Mouse (Mus musculus): ENCODE measurements around the gene Neurl4. TPM values are rescaled to one million over a fixed set of nuclear protein-coding genes. Genes with fewer than 3 reads are reported as not detected.
A peak's percentile ranks its signal among the peaks of the same experiment; 100 is the strongest.
"Not testable (repeated sequence)": the region's sequence is repeated elsewhere in the genome, so short reads cannot be mapped to it uniquely, and the experiment has no call there.

The Neurl4 gene
- polyA plus RNA-seq (2011; ENCODE audit: insufficient read depth, insufficient read length, low replicate concordance, missing spikeins), result 25.7 and 38.2 TPM in 2 replicates

DNA sequence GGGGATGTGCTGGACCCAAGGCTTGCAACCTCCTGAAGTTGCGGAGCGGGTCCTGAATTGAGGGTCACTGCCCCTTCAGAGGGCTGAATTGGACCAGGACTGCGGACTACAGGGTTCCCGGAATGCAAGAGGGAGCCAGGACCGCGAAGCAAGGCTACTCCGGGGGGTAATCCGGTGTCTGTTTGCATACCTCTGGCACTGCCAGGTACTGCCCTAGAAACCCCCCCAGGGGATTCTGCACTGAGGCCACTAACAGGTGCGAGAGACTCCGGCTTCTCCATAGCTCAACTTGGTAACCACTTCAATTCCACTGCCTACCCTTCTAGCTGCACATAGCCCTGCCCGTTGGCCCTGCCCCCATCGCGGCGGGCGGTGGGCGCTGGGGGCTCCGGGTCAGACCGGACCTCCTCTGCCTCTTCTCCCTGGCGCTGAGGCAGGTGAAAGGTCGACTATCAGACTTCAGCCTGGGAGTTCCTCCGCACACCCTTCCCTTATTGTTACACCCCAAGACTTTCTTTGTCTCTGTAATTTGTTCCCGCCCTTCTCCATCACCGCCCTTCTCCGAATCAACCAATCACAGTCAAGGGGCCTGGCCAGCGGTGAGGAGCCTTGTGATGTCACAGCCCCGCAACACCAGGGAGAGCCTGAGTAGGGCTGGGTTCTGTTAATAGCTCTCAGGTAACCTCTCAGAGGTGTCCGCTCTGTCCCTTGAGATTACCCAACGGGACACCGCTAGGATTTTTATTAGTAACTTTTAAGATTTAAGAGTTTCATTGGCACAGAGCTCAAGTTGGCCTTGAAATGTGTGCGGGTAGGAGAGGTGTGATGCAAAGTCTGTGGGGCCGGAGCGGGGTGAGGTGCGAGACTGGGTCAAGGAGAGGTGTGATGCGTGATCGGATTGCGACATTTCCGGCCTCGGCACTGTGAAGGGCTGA lies at the start of gene Neurl4, which contains the start of gene 2810408A11Rik:
TSS of gene Neurl4 (plus strand) at position 602 of the 935 bp plus-strand sequence.
TSS of gene 2810408A11Rik (minus strand) at position 517 of the 935 bp plus-strand sequence.
- peak within 1 kb of the TSS; percentile 73 for H3K27ac ChIP-seq (ENCODE audit: control insufficient read depth, insufficient read depth, low read depth, low read length, poor library complexity)
- H3K4me1 ChIP-seq (ENCODE audit: control insufficient read depth, insufficient read depth, low read length), result peaks cover 1% of the 10 kb centered on the region; the same call in 1 of the 2 replicates
- TF ChIP-seq POLR2A (IDR thresholded peaks at IDR 0.05; ENCODE audit: borderline replicate concordance, control insufficient read depth, low read depth, low read length), result peak; percentile 59
- no peak for TF ChIP-seq CTCF (IDR thresholded peaks at IDR 0.05; ENCODE audit: control insufficient read depth, insufficient read depth, low read length)
- H3K4me3 ChIP-seq (replicated peaks; ENCODE audit: control insufficient read depth, low read depth, low read length), result peak within 1 kb of the TSS; percentile 88
- WGBS, result under 1% methylated on average over 38 of the region's 38 CpGs

DNA sequence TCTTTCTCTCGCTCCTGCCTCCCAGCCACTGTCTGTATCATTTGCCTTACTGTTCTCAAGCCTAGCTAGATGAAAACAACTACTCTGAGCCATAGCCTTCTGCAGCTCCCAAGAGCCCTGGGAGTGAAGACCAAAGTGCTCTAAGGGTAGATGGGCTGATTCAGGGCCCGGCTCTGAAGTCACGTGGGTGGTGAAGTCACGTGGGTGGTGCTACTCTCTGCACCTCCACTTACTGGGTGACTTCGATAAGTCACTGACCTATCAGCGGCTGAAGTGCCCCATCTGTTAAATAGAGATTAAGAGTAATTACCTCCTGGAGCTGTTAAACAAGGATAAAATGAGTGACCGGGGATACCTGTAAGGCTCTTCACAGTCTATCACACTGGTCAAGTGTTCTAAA lies 46.9 kb upstream of the Neurl4 start:
- peak overlapping the region; percentile 86 for H3K27ac ChIP-seq (ENCODE audit: control insufficient read depth, insufficient read depth, low read depth, low read length, poor library complexity)
- peak overlapping the region; percentile 15 for H3K4me3 ChIP-seq (replicated peaks; ENCODE audit: control insufficient read depth, low read depth, low read length)
- 20% methylated on average over 7 of the region's 7 CpGs for WGBS

DNA sequence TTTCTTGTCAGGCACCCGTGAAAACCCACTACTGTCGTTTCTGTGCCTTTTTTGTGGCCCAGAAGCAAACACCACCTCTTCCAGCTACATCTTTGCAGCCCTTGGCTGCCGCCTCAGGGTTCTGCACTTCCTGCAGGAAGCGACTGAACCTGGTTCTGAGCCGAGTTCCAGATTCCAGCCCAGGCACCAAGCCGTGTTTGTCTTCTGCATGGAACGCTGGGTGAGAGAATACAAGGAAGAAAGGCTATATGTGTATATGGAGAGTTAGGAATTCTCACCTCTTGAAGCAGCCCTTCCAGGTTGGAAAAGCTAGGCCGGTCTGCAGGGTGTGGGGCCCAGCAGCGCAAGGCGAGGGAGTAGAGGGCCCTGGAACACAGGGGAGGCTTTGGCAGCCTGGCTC lies 46.2 kb upstream of the Neurl4 start:
- H3K4me1 ChIP-seq (ENCODE audit: control insufficient read depth, insufficient read depth, low read length), result peaks cover 13% of the 10 kb centered on the region
- TF ChIP-seq POLR2A (IDR thresholded peaks at IDR 0.05; ENCODE audit: borderline replicate concordance, control insufficient read depth, low read depth, low read length) (no peak), CTCF (IDR thresholded peaks at IDR 0.05; ENCODE audit: control insufficient read depth, insufficient read depth, low read length) (no peak)
- WGBS, result 45% methylated on average over 10 of the region's 10 CpGs
- peak overlapping the region; percentile 86 for H3K27ac ChIP-seq (ENCODE audit: control insufficient read depth, insufficient read depth, low read depth, low read length, poor library complexity)
- H3K4me3 ChIP-seq (replicated peaks; ENCODE audit: control insufficient read depth, low read depth, low read length), result no peak overlapping the region

More for the DNA sequence above, 46.9 kb upstream of the Neurl4 start:
- H3K4me1 ChIP-seq (ENCODE audit: control insufficient read depth, insufficient read depth, low read length), result peaks cover 18% of the 10 kb centered on the region
- TF ChIP-seq CTCF (IDR thresholded peaks at IDR 0.05; ENCODE audit: control insufficient read depth, insufficient read depth, low read length), result no peak

GRCm38 (mm10) chr11:69855347-69855746 lies 45.5 kb upstream of the Neurl4 start:
- 30% methylated on average over 16 of the region's 16 CpGs for WGBS
- H3K4me3 ChIP-seq (replicated peaks; ENCODE audit: control insufficient read depth, low read depth, low read length), result no peak overlapping the region
- H3K27ac ChIP-seq (ENCODE audit: control insufficient read depth, insufficient read depth, low read depth, low read length, poor library complexity), result peak overlapping the region; percentile 86; the same call in 1 of the 2 replicates
- TF ChIP-seq CTCF (IDR thresholded peaks at IDR 0.05; ENCODE audit: control insufficient read depth, insufficient read depth, low read length) (peak; percentile 57), POLR2A (IDR thresholded peaks at IDR 0.05; ENCODE audit: borderline replicate concordance, control insufficient read depth, low read depth, low read length) (no peak)
- H3K4me1 ChIP-seq (ENCODE audit: control insufficient read depth, insufficient read depth, low read length), result peaks cover 7% of the 10 kb centered on the region

GRCm38 (mm10) chr11:69858113-69858998 lies 42.5 kb upstream of the Neurl4 start, which contains the start of gene Tnk1:
Tnk1 (minus strand) TSS chr11:69858730.
- H3K4me3 ChIP-seq (replicated peaks; ENCODE audit: control insufficient read depth, low read depth, low read length), result no peak within 1 kb of the TSS
- TF ChIP-seq POLR2A (IDR thresholded peaks at IDR 0.05; ENCODE audit: borderline replicate concordance, control insufficient read depth, low read depth, low read length) (no peak), CTCF (IDR thresholded peaks at IDR 0.05; ENCODE audit: control insufficient read depth, insufficient read depth, low read length) (no peak)
- H3K4me1 ChIP-seq (ENCODE audit: control insufficient read depth, insufficient read depth, low read length), result no peaks in the 10 kb centered on the region; the same call in 1 of the 2 replicates
- H3K27ac ChIP-seq (ENCODE audit: control insufficient read depth, insufficient read depth, low read depth, low read length, poor library complexity), result no peak within 1 kb of the TSS
- 77% methylated on average over 30 of the region's 30 CpGs for WGBS

- H3K4me1 ChIP-seq (ENCODE audit: control insufficient read depth, insufficient read depth, low read length); H3K4me3 ChIP-seq (replicated peaks; ENCODE audit: control insufficient read depth, low read depth, low read length); H3K27ac ChIP-seq (ENCODE audit: control insufficient read depth, insufficient read depth, low read depth, low read length, poor library complexity): not testable (repeated sequence)
- 89% methylated on average over 3 of the region's 3 CpGs for WGBS
Observed at GRCm38 (mm10) chr11:69863729-69864128, 37.1 kb upstream of the Neurl4 start.

DNA sequence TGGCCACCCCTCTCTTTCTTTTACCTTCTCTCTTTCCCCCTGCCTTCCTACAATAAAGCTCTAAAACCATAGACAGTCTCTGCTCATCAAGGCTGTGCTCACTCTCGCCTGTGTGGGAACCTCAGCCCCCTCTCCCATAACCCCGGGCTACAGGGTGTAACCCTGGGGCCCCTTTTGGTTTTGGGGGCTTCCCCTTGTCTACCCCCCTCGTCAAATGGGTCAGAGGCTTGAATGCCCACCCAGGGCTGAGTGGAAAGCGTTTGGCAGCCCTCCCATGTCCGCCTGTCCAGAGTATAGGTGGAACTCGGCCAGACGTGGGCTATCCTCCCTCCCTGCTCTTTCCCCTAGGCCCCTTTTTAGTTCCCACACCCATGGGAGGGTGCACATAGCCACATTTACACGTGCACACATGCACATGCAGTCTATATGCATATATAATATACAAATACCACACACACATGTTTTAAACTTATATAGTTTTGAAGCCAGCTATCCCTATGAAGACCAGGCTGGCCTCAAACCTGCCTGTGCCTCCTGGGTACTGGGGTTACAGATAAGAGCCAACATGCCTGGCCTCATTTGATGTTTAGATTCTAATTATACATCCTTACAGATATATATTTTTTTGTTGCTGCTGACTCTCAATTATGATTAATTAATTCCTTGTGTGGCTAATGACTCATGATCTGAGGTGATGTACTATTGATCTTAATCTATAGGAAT lies 36.6 kb upstream of the Neurl4 start:
- no peak overlapping the region for H3K4me3 ChIP-seq (replicated peaks; ENCODE audit: control insufficient read depth, low read depth, low read length)
- H3K4me1 ChIP-seq (ENCODE audit: control insufficient read depth, insufficient read depth, low read length), result no peaks in the 10 kb centered on the region; the same call in 1 of the 2 replicates
- H3K27ac ChIP-seq (ENCODE audit: control insufficient read depth, insufficient read depth, low read depth, low read length, poor library complexity), result no peak overlapping the region

More for the DNA sequence above, 36.6 kb upstream of the Neurl4 start:
- TF ChIP-seq POLR2A (IDR thresholded peaks at IDR 0.05; ENCODE audit: borderline replicate concordance, control insufficient read depth, low read depth, low read length) (no peak), CTCF (IDR thresholded peaks at IDR 0.05; ENCODE audit: control insufficient read depth, insufficient read depth, low read length) (no peak)
- 50% methylated on average over 8 of the region's 8 CpGs for WGBS
